Mouse (Mus musculus): ENCODE measurements around the gene Ak5. TPM values are rescaled to one million over a fixed set of nuclear protein-coding genes. Genes with fewer than 3 reads are reported as not detected.
"Not testable (repeated sequence)": the region's sequence is repeated elsewhere in the genome, so short reads cannot be mapped to it uniquely, and the experiment has no call there.

Ak5 gene
- polyA plus RNA-seq, 1 experiment = 63.5 TPM

- no peak for DNase-seq (ENCODE audit: extremely low spot score in 1 of 2, low spot score in 1 of 2)
Measured at GRCm38 (mm10) chr3:152482182-152482581, 186.0 kb downstream of the Ak5 start.

- no peak for DNase-seq (ENCODE audit: extremely low spot score in 1 of 2, low spot score in 1 of 2)
Measured at GRCm38 (mm10) chr3:152480336-152480735, 187.8 kb downstream of the Ak5 start.

- DNase-seq (ENCODE audit: extremely low spot score in 1 of 2, low spot score in 1 of 2) = no peak
Measured at GRCm38 (mm10) chr3:152478599-152479435, 189.3 kb downstream of the Ak5 start.

GRCm38 (mm10) chr3:152477796-152478527 is 190.2 kb downstream of the Ak5 start:
- DNase-seq (ENCODE audit: extremely low spot score in 1 of 2, low spot score in 1 of 2) = no peak

GRCm38 (mm10) chr3:152475894-152476293 is 192.3 kb downstream of the Ak5 start:
- no peak for DNase-seq (ENCODE audit: extremely low spot score in 1 of 2, low spot score in 1 of 2)

- DNase-seq (ENCODE audit: extremely low spot score in 1 of 2, low spot score in 1 of 2) = no peak
Measured at GRCm38 (mm10) chr3:152475278-152475669, 192.9 kb downstream of the Ak5 start.

GRCm38 (mm10) chr3:152474582-152475277 is 193.4 kb downstream of the Ak5 start:
- DNase-seq (ENCODE audit: extremely low spot score in 1 of 2, low spot score in 1 of 2) = peak in 1 of 2 experiments; percentile 73

GRCm38 (mm10) chr3:152472676-152473075 is 195.5 kb downstream of the Ak5 start:
- DNase-seq (ENCODE audit: extremely low spot score in 1 of 2, low spot score in 1 of 2) = no peak

GRCm38 (mm10) chr3:152470347-152470746 is 197.8 kb downstream of the Ak5 start:
- DNase-seq (ENCODE audit: extremely low spot score in 1 of 2, low spot score in 1 of 2) = no peak

- no peak for DNase-seq (ENCODE audit: extremely low spot score in 1 of 2, low spot score in 1 of 2)
Measured at GRCm38 (mm10) chr3:152469423-152470200, 198.5 kb downstream of the Ak5 start.

GRCm38 (mm10) chr3:152468569-152469041 is 199.6 kb downstream of the Ak5 start:
- no peak for DNase-seq (ENCODE audit: extremely low spot score in 1 of 2, low spot score in 1 of 2)

GRCm38 (mm10) chr3:152468032-152468431 is 200.1 kb downstream of the Ak5 start:
- DNase-seq (ENCODE audit: extremely low spot score in 1 of 2, low spot score in 1 of 2) = no peak

GRCm38 (mm10) chr3:152467312-152467711 is 200.8 kb downstream of the Ak5 start:
- DNase-seq (ENCODE audit: extremely low spot score in 1 of 2, low spot score in 1 of 2) = no peak

- no peak for DNase-seq (ENCODE audit: extremely low spot score in 1 of 2, low spot score in 1 of 2)
Measured at GRCm38 (mm10) chr3:152466849-152467248, 201.3 kb downstream of the Ak5 start.

GRCm38 (mm10) chr3:152465338-152465737 is 202.8 kb downstream of the Ak5 start:
- DNase-seq (ENCODE audit: extremely low spot score in 1 of 2, low spot score in 1 of 2) = no peak

- DNase-seq (ENCODE audit: extremely low spot score in 1 of 2, low spot score in 1 of 2) = no peak
Measured at GRCm38 (mm10) chr3:152464462-152464861, 203.7 kb downstream of the Ak5 start.

GRCm38 (mm10) chr3:152462900-152463299 is 205.3 kb downstream of the Ak5 start:
- no peak for DNase-seq (ENCODE audit: extremely low spot score in 1 of 2, low spot score in 1 of 2)

- DNase-seq (ENCODE audit: extremely low spot score in 1 of 2, low spot score in 1 of 2) = peak in 1 of 2 experiments; percentile 45
Measured at GRCm38 (mm10) chr3:152462038-152462547, 206.1 kb downstream of the Ak5 start.

- DNase-seq (ENCODE audit: extremely low spot score in 1 of 2, low spot score in 1 of 2) = no peak
Measured at GRCm38 (mm10) chr3:152460802-152461201, 207.4 kb downstream of the Ak5 start.

- DNase-seq (ENCODE audit: extremely low spot score in 1 of 2, low spot score in 1 of 2) = not testable (repeated sequence)
Measured at GRCm38 (mm10) chr3:152458875-152459274, 209.3 kb downstream of the Ak5 start.

Data from frontal cortex, adult 2 months (tissue).